Mouse (Mus musculus) kidney, embryonic 16.5 days (tissue): Measurements from ENCODE around the gene Gm28305. TPM values are rescaled to one million over a fixed set of nuclear protein-coding genes. Genes with fewer than 3 reads are reported as not detected.

Experiments
- ATAC-seq: fragments of 200-750 bp; cut with Nextera tagmentation; 2 replicates; pipeline ENCODE4 v1.8.0; 2017; ENCODE audit warnings: moderate TSS enrichment; ENCODE audit not compliant: low FRiP score, low TSS enrichment
- H3K27ac ChIP-seq: fragments of 300-500 bp; sonication (generic); 2 replicates; pipeline ENCODE4 v1.5.1; 2014; ENCODE audit warnings: low read length
- H3K27me3 ChIP-seq: fragments of 300-500 bp; sonication (generic); 2 replicates; pipeline ENCODE4 v1.6.1; 2014; ENCODE audit warnings: low read length, control low read depth, mixed read lengths; ENCODE audit not compliant: insufficient read depth
- H3K36me3 ChIP-seq: fragments of 300-500 bp; sonication (generic); 2 replicates; pipeline ENCODE4 v1.6.1; 2014; ENCODE audit warnings: low read length, control low read depth, mixed read lengths; ENCODE audit not compliant: insufficient read depth
- H3K4me1 ChIP-seq: fragments of 300-500 bp; sonication (generic); 2 replicates; pipeline ENCODE4 v1.6.1; 2014; ENCODE audit warnings: low read length, control low read depth, mixed read lengths; ENCODE audit not compliant: insufficient read depth
- H3K4me2 ChIP-seq: fragments of 300-500 bp; sonication (generic); replicated peaks from 2 replicates; pipeline ENCODE4 v1.6.1; 2014; ENCODE audit warnings: low read depth, low read length
- H3K4me3 ChIP-seq: fragments of 300-500 bp; sonication (generic); 2 replicates; pipeline ENCODE4 v1.5.1; 2014; ENCODE audit warnings: mild to moderate bottlenecking, low read length
- H3K9ac ChIP-seq: fragments of 300-500 bp; sonication (generic); replicated peaks from 2 replicates; pipeline ENCODE4 v1.6.1; 2014; ENCODE audit warnings: low read length
- H3K9me3 ChIP-seq: fragments of 300-500 bp; sonication (generic); 2 replicates; pipeline ENCODE4 v1.6.1; 2016; ENCODE audit warnings: low read length, control low read depth
- WGBS: fragments of 180-500 bp; shearing (Covaris S2); extraction: QIAGEN DNeasy Blood & Tissue Kit; methylation state at CpG from one replicate; pipeline ENCODE4 v1.1.7; 2014; 5-methylcytosine and 5-hydroxymethylcytosine counted together
- polyA plus RNA-seq: library from polyadenylated mRNA; unstranded; fragments of >200 nt; fragmentation: Nextera tagmentation; extraction: Ambion mirVana; gene quantifications from 2 replicates; pipeline ENCODE4 v1.2.1, GENCODE M21; 2015

Gm28305 gene
- polyA plus RNA-seq = not detected in 2 replicates

DNA sequence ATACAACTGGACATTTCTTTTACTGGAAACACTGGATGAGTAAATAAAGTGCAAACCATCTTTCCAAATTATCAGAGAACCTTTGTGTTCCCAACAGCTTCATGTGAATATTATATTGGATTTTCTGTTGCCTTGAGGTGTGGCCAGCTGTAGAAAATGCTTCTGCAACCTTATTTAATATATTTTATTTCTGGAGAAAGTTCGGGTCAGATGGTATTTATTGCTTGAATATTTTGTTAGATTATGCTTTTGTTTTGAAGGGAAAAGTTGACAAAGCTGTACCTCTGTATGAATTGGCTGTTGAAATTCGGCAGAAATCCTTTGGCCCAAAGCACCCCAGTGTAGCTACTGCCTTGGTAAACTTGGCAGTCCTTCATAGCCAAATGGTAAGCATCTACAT lies at the start of gene Gm28305:
Gene Gm28305 (plus strand): TSS at position 301 of the 400 bp plus-strand sequence.
- Histone ChIP-seq H3K4me2 (no peak within 1 kb of the TSS), H3K36me3 (peaks cover 23% of the 10 kb centered on the region), H3K4me1 (no peaks in the 10 kb centered on the region), H3K27me3 (no peaks in the 10 kb centered on the region), H3K9ac (no peak within 1 kb of the TSS), H3K4me3 (no peak within 1 kb of the TSS), H3K27ac (no peak within 1 kb of the TSS), H3K9me3 (no peaks in the 10 kb centered on the region)
- WGBS = 65% methylated on average over 2 of the region's 2 CpGs
- no peak for ATAC-seq

DNA sequence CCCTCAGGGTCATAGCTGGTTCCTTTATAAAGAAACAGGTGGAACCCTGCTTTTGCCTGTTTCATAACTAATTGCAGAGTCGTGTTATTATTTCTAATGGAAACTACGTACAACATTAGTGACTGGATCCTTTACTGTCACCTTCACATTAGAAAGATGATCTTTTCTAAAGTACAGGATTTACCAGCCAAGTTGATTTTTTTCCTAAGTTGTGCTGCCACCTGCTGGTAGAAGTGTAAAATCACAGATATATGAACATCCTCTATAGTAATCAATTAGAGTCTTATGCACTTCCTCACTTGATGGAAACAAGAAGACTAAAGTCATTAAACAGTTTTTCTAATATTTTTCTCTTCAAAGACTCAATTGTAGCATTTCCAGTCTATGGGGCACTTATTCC lies 44.0 kb upstream of the Gm28305 start:
- Histone ChIP-seq H3K4me3 (no peak overlapping the region), H3K4me2 (no peak overlapping the region), H3K36me3 (no peaks in the 10 kb centered on the region), H3K9ac (no peak overlapping the region), H3K27ac (no peak overlapping the region), H3K9me3 (no peaks in the 10 kb centered on the region), H3K27me3 (no peaks in the 10 kb centered on the region; the same call in 1 of the 2 replicates), H3K4me1 (peaks cover 9% of the 10 kb centered on the region; the same call in 1 of the 2 replicates)
- WGBS = 8% methylated on average over 2 of the region's 2 CpGs
- ATAC-seq = no peak

DNA sequence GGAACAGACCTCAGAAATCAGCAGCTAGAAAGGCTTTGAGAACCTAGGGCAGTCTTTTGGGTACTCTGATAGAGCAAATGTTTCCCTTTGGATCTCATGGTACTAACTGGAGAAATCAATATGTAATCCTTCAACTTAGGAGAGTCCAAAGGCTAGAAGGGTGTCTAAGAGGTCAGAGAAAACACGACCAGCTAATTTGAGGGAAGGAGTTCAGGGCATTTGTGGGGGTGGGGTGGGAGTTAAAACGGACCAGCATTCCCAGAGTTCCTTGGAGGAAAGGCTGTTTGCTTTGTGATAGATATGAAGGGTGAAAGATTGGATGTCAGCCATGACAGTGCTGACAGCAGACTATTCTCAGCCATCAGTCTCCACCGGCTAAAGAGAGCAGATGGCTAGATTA lies 39.9 kb upstream of the Gm28305 start:
- H3K4me3 ChIP-seq = no peak overlapping the region
- whole genome bisulfite sequencing = 40% methylated on average over 3 of the region's 3 CpGs
- H3K4me2 ChIP-seq = no peak overlapping the region
- H3K9me3 ChIP-seq = no peaks in the 10 kb centered on the region
- H3K27ac ChIP-seq = no peak overlapping the region
- no peak overlapping the region for H3K9ac ChIP-seq
- peaks cover 19% of the 10 kb centered on the region for H3K4me1 ChIP-seq
- H3K27me3 ChIP-seq = no peaks in the 10 kb centered on the region; the same call in 1 of the 2 replicates
- no peak for ATAC-seq
- H3K36me3 ChIP-seq = peaks cover 3% of the 10 kb centered on the region

DNA sequence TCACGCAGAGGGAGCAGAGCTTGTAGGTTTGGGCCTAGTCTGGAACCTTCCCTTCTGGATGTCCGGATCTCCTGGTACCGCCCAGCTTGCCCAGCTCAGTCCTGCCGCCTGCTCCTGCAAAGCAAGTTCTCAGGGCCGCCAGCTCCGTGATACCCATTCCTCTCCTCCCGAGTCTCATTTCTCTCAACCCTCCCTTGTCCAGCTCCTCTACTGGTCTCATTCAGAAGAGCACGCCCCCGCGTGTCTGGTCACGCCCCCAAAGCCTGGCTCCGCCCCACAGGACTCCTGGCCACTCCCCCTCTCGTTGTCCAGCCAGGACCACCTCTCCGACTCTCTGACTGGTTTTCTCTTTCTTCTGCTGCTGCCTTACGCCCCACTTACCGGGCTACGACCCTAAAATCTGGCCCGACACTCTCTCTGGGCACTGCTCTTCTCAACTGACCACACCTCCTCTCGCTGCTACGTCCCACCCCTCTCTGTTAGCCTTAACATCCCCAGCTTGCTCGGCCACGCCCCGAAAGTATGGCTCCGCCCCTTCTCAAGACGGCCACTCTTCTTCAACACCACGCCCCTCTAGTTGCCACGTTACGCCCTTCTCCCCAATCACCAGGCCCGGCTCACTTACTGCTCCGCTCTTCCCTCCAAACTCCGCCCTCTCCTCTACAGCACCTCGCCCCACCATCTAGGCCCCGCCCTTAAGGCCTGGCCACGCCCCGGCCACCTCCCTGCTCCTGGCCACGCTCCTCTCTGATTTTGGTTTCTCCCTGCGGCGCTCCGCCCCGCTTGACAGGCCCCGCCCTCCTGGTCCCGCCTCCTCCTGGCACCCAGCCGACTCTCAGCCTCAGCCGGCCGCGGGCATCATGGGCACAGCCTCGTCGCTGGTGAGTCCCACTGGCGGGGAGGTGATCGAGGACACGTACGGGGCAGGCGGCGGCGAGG lies 38.3 kb upstream of the Gm28305 start, which contains the start of gene Nphp3:
Gene Nphp3 (plus strand): TSS at position 624 of the 939 bp plus-strand sequence.
- peaks cover 11% of the 10 kb centered on the region for H3K36me3 ChIP-seq
- peak within 1 kb of the TSS; percentile 97 for H3K27ac ChIP-seq
- H3K4me1 ChIP-seq = peaks cover 19% of the 10 kb centered on the region
- peak within 1 kb of the TSS; percentile 64 for H3K4me3 ChIP-seq
- H3K9ac ChIP-seq = peak within 1 kb of the TSS; percentile 70
- WGBS = 1% methylated on average over 55 of the region's 55 CpGs
- no peaks in the 10 kb centered on the region for H3K9me3 ChIP-seq
- ATAC-seq = peak; percentile 98
- H3K27me3 ChIP-seq = no peaks in the 10 kb centered on the region
- H3K4me2 ChIP-seq = peak within 1 kb of the TSS; percentile 77

DNA sequence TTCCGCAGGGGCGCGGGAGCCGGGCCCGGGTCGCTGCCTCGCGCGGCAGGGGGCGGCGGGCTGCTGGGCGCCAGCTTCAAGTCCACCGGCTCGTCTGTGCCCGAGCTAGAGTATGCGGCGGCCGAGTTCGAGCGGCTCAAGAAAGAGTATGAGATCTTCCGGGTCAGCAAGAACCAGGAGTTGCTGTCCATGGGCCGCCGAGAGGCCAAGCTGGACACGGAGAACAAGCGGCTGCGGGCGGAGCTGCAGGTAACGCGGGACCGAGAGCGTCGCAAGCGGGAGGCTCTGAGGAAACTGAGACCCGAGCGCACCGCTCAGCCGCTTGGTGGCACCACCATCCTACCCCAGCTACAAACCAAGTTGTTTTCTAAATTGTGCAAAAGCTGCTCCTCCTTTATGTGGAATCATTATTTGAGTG lies 37.5 kb upstream of the Gm28305 start:
- Histone ChIP-seq H3K4me1 (peaks cover 19% of the 10 kb centered on the region), H3K36me3 (peaks cover 11% of the 10 kb centered on the region), H3K9me3 (no peaks in the 10 kb centered on the region), H3K9ac (peak overlapping the region; percentile 70), H3K27ac (peak overlapping the region; percentile 66), H3K4me2 (peak overlapping the region; percentile 61), H3K27me3 (no peaks in the 10 kb centered on the region), H3K4me3 (peak overlapping the region; percentile 64)
- ATAC-seq = peak; percentile 46
- WGBS = under 1% methylated on average over 37 of the region's 37 CpGs

DNA sequence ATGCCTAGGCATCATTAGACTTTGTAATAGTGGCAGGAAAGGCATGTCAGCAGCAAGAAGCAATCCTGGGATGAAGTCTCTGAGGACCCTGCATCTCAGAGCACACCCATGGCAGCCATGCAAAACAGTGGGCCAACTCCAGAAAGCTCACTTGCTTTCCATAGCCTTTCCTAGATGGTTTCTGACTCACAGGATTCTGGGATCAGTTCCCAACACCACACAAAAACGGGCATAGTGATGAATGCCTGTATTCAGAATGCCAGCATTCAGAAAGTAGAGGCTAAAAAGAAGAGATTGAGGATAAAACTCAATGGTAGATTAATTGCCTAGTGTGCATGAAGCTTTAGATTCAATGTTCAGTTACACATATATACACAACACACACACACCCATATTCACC lies 25.9 kb upstream of the Gm28305 start:
- Histone ChIP-seq H3K27me3 (no peaks in the 10 kb centered on the region), H3K4me3 (no peak overlapping the region), H3K4me1 (no peaks in the 10 kb centered on the region), H3K9ac (no peak overlapping the region), H3K36me3 (peaks cover 29% of the 10 kb centered on the region), H3K9me3 (no peaks in the 10 kb centered on the region), H3K4me2 (no peak overlapping the region), H3K27ac (no peak overlapping the region)
- no peak for ATAC-seq
- WGBS = 79% methylated on average over 1 of the region's 1 CpGs

DNA sequence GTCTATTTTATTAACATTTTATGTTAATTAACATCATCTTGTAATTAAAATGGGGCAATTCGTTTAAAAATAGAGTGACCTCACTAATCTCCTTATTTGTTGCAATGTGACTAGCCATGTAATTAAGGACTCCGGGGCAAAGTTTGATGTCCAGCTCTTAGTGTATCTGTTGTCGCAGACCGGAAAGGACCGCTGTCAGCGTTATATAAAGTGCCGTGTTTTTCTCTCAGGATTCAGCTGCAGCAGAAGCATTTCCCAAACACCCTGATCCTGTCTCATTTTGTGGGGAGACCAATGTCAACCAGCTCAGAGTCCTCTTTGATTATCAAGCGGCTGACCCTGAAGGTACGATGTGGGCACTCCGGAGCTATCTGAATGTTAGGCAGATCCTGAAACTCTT lies 19.4 kb upstream of the Gm28305 start:
- Histone ChIP-seq H3K9ac (no peak overlapping the region), H3K4me2 (no peak overlapping the region), H3K27ac (no peak overlapping the region), H3K27me3 (no peaks in the 10 kb centered on the region), H3K4me1 (no peaks in the 10 kb centered on the region), H3K9me3 (no peaks in the 10 kb centered on the region), H3K4me3 (no peak overlapping the region), H3K36me3 (peaks cover 35% of the 10 kb centered on the region)
- no peak for ATAC-seq
- WGBS = 93% methylated on average over 10 of the region's 10 CpGs

DNA sequence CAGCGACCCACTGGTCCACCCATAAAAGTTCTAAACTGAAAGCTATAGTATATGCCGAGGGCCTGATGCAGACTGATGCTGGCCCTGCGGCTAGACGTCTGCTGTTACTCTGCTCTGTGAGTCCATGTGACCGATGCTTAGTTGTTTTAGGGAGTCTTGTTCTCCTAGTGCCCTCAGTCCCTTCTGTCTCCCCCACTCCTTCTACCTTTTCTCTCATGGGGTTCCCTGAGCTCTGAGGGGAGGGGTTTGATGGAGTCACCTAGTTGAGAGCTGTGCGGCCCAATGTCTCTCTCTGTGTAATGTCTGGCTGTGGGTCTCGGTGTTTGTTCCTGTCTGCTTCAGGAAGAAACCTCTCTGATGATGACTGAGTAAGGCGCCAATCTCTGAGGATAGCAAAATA lies 13.3 kb upstream of the Gm28305 start:
- no peaks in the 10 kb centered on the region for H3K27me3 ChIP-seq
- no peak for ATAC-seq
- WGBS = 95% methylated on average over 8 of the region's 8 CpGs
- no peak overlapping the region for H3K4me3 ChIP-seq
- no peak overlapping the region for H3K4me2 ChIP-seq
- no peak overlapping the region for H3K27ac ChIP-seq
- peaks cover 33% of the 10 kb centered on the region for H3K36me3 ChIP-seq
- no peaks in the 10 kb centered on the region for H3K4me1 ChIP-seq
- H3K9me3 ChIP-seq = peaks cover 5% of the 10 kb centered on the region; the same call in 1 of the 2 replicates
- H3K9ac ChIP-seq = no peak overlapping the region

DNA sequence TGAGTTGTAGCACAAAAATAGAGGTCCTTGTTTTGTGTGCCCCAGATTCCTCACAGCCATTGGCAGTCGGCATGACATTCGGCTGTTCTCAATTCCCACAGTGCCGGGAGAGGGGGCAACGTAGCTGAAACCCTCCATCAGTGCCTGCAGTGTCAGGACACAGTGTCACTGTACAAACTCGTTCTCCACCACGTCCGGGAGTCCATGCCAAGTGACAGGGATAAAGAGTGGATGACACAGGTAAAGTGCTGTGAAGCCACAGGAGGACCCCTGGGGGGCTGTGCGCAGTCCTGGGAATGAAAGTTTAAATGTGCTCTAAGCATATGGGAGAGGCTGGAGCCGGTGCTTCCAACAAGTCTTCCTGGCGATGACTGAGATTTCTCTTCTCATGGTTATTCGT lies 10.6 kb upstream of the Gm28305 start:
- Histone ChIP-seq H3K4me1 (no peaks in the 10 kb centered on the region), H3K27ac (no peak overlapping the region), H3K9ac (no peak overlapping the region), H3K36me3 (peaks cover 27% of the 10 kb centered on the region), H3K9me3 (peaks cover 5% of the 10 kb centered on the region; the same call in 1 of the 2 replicates), H3K4me3 (no peak overlapping the region), H3K4me2 (no peak overlapping the region), H3K27me3 (no peaks in the 10 kb centered on the region)
- ATAC-seq = no peak
- 87% methylated on average over 11 of the region's 11 CpGs for WGBS

DNA sequence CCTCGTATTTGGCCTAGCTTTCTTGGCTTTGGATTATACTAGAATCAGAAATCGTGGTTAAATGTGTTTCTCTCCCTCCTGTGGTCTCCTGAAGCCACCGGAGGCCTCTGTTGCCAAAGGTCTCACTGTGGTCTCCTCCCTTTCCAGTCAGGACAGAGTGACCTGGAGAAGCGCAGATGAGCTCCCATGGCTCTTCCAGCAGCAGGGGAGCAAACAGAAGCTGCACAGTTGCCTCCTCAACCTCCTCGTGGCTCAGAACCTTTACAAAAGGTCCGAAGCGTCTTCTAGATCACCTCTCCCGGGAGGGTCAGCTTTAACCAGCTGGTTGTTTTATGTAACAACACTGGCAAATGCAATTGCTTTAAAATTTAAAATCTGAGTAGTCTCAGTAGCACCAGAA lies 6.2 kb upstream of the Gm28305 start:
- Histone ChIP-seq H3K4me1 (no peaks in the 10 kb centered on the region), H3K9ac (no peak overlapping the region), H3K27ac (no peak overlapping the region), H3K4me2 (no peak overlapping the region), H3K36me3 (peaks cover 24% of the 10 kb centered on the region), H3K4me3 (no peak overlapping the region), H3K9me3 (no peaks in the 10 kb centered on the region), H3K27me3 (no peaks in the 10 kb centered on the region)
- no peak for ATAC-seq
- whole genome bisulfite sequencing = 85% methylated on average over 8 of the region's 8 CpGs
